23 mouse cellular contexts compared by ENCODE assay signal in genomic region chr13:40711661-40712525, GRCm38 (mm10). TPM values are rescaled to one million over a fixed set of nuclear protein-coding genes. Genes with fewer than 3 reads are reported as not detected.
A peak's percentile ranks its signal among the peaks of the same experiment; 100 is the strongest.
DNase-seq lines count a peak whose midpoint lies in the region; ATAC-seq lines count a peak whose summit lies in the region.
"Had no signal": no experiment of that assay in that cellular context is flagged by ENCODE, and none has a peak within 500 bp of the region (broad histone marks: within the 10 kb centered on the region; RNA-seq: fewer than 3 reads in every experiment).

No protein-coding gene starts in this region.

- H3K4me2 ChIP-seq in forebrain, embryonic 14.5 days (ENCODE audit: low read length) = no peak overlapping the region
- no peak overlapping the region for H3K4me2 ChIP-seq in forebrain, embryonic 12.5 days
- no peak overlapping the region for H3K4me2 ChIP-seq in midbrain, embryonic 11.5 days
- H3K4me2 ChIP-seq in midbrain, embryonic 16.5 days (ENCODE audit: low read length) = no peak overlapping the region
- H3K4me2 ChIP-seq in forebrain, embryonic 16.5 days (ENCODE audit: low read length) = no peak overlapping the region
- H3K4me2 ChIP-seq: embryonic facial prominence, embryonic 12.5 days; hindbrain, embryonic 15.5 days; limb, embryonic 15.5 days had no signal

- no peak overlapping the region for H3K27ac ChIP-seq in forebrain, embryonic 14.5 days (ENCODE audit: low read depth, low read length)
- H3K27ac ChIP-seq in forebrain, embryonic 12.5 days = no peak overlapping the region
- no peak overlapping the region for H3K27ac ChIP-seq in midbrain, embryonic 11.5 days (ENCODE audit: low read depth, low read length)
- H3K27ac ChIP-seq in midbrain, embryonic 16.5 days (ENCODE audit: low read length) = no peak overlapping the region
- H3K27ac ChIP-seq in forebrain, embryonic 16.5 days (ENCODE audit: low read length) = no peak overlapping the region
- H3K27ac ChIP-seq: embryonic facial prominence, embryonic 12.5 days; hindbrain, embryonic 15.5 days; kidney, postnatal 0 days; limb, embryonic 15.5 days had no signal

- 0% methylated on average over 7 of the region's 7 CpGs for WGBS in forebrain, embryonic 14.5 days
- 2% methylated on average over 7 of the region's 7 CpGs for WGBS in forebrain, embryonic 12.5 days
- 2% methylated on average over 7 of the region's 7 CpGs for WGBS in midbrain, embryonic 11.5 days
- WGBS in midbrain, embryonic 16.5 days = 2% methylated on average over 7 of the region's 7 CpGs
- WGBS in forebrain, embryonic 16.5 days = under 1% methylated on average over 7 of the region's 7 CpGs

- H3K9me3 ChIP-seq in forebrain, embryonic 14.5 days (replicated peaks; ENCODE audit: control insufficient read depth, low read length) = no peaks in the 10 kb centered on the region
- H3K9me3 ChIP-seq in forebrain, embryonic 12.5 days = no peaks in the 10 kb centered on the region
- H3K9me3 ChIP-seq in midbrain, embryonic 11.5 days (ENCODE audit: control insufficient read depth, low read length) = no peaks in the 10 kb centered on the region
- H3K9me3 ChIP-seq in midbrain, embryonic 16.5 days (replicated peaks; ENCODE audit: control insufficient read depth, low read length, poor library complexity, severe bottlenecking) = no peaks in the 10 kb centered on the region
- H3K9me3 ChIP-seq in forebrain, embryonic 16.5 days (ENCODE audit: control insufficient read depth, low read length) = no peaks in the 10 kb centered on the region
- H3K9me3 ChIP-seq: embryonic facial prominence, embryonic 12.5 days; hindbrain, embryonic 15.5 days; limb, embryonic 15.5 days had no signal

- peak; percentile 45 for ATAC-seq in forebrain, embryonic 14.5 days
- no peak for ATAC-seq in forebrain, embryonic 12.5 days (ENCODE audit: low FRiP score)
- ATAC-seq in midbrain, embryonic 11.5 days (ENCODE audit: low FRiP score) = no peak
- no peak for ATAC-seq in midbrain, embryonic 16.5 days
- peak; percentile 41; the same call in 1 of the 2 replicates for ATAC-seq in forebrain, embryonic 16.5 days
- ATAC-seq: intestine, postnatal 0 days; lung, postnatal 0 days had no signal

- peak; percentile 72 for DNase-seq in forebrain, embryonic 14.5 days (ENCODE audit: low spot score)
- DNase-seq in midbrain, embryonic 11.5 days (ENCODE audit: low spot score, missing footprints) = peak; percentile 91
- peak; percentile 80 for DNase-seq in retina, postnatal 1 day
- DNase-seq in liver = no peak
- DNase-seq: adrenal gland, postnatal 36 days; B cell, adult 2 months; cerebellum, adult 18-20 months; cerebellum, postnatal 36 days; gastrocnemius, postnatal 14 days; layer of hippocampus, postnatal 36 days; thymus, adult 2 months had no signal

- H3K27me3 ChIP-seq in forebrain, embryonic 14.5 days (replicated peaks; ENCODE audit: control insufficient read depth, insufficient read depth, low read length) = peaks cover 84% of the 10 kb centered on the region
- peaks cover 88% of the 10 kb centered on the region for H3K27me3 ChIP-seq in forebrain, embryonic 12.5 days
- H3K27me3 ChIP-seq in midbrain, embryonic 11.5 days (ENCODE audit: control insufficient read depth, insufficient read depth, low read length) = peaks cover 94% of the 10 kb centered on the region
- H3K27me3 ChIP-seq in midbrain, embryonic 16.5 days (ENCODE audit: control insufficient read depth, insufficient read depth, low read depth, low read length) = peaks cover 55% of the 10 kb centered on the region
- H3K27me3 ChIP-seq in forebrain, embryonic 16.5 days (replicated peaks; ENCODE audit: control insufficient read depth, insufficient read depth, low read length) = peaks cover 73% of the 10 kb centered on the region

- H3K4me1 ChIP-seq in forebrain, embryonic 14.5 days (ENCODE audit: control insufficient read depth, insufficient read depth, low read length) = no peaks in the 10 kb centered on the region
- H3K4me1 ChIP-seq in forebrain, embryonic 12.5 days = peaks cover 13% of the 10 kb centered on the region
- 0 out of 2 replicates have a peak, but pooled peaks cover 2% of the 10 kb centered on the region for H3K4me1 ChIP-seq in midbrain, embryonic 11.5 days (ENCODE audit: control insufficient read depth, insufficient read depth, low read length)
- peaks cover 4% of the 10 kb centered on the region; the same call in 1 of the 2 replicates for H3K4me1 ChIP-seq in midbrain, embryonic 16.5 days (ENCODE audit: control insufficient read depth, insufficient read depth, low read length)
- peaks cover 8% of the 10 kb centered on the region for H3K4me1 ChIP-seq in forebrain, embryonic 16.5 days (replicated peaks; ENCODE audit: control insufficient read depth, insufficient read depth, low read length)

- H3K9ac ChIP-seq in forebrain, embryonic 14.5 days (ENCODE audit: low read length) = no peak overlapping the region
- no peak overlapping the region for H3K9ac ChIP-seq in forebrain, embryonic 12.5 days
- H3K9ac ChIP-seq in midbrain, embryonic 11.5 days (ENCODE audit: low read length) = no peak overlapping the region
- H3K9ac ChIP-seq in midbrain, embryonic 16.5 days (ENCODE audit: low read depth, low read length) = no peak overlapping the region
- H3K9ac ChIP-seq in forebrain, embryonic 16.5 days (replicated peaks; ENCODE audit: low read depth, low read length) = no peak overlapping the region
- H3K9ac ChIP-seq: embryonic facial prominence, embryonic 12.5 days; hindbrain, embryonic 15.5 days; limb, embryonic 15.5 days had no signal

- H3K36me3 ChIP-seq in forebrain, embryonic 14.5 days (ENCODE audit: control insufficient read depth, insufficient read depth, low read length) = no peaks in the 10 kb centered on the region
- H3K36me3 ChIP-seq in forebrain, embryonic 12.5 days (replicated peaks) = no peaks in the 10 kb centered on the region
- H3K36me3 ChIP-seq in midbrain, embryonic 11.5 days (ENCODE audit: control insufficient read depth, insufficient read depth, low read length) = no peaks in the 10 kb centered on the region
- H3K36me3 ChIP-seq in midbrain, embryonic 16.5 days (ENCODE audit: control insufficient read depth, insufficient read depth, low read length) = no peaks in the 10 kb centered on the region
- H3K36me3 ChIP-seq in forebrain, embryonic 16.5 days (ENCODE audit: control insufficient read depth, insufficient read depth) = no peaks in the 10 kb centered on the region
- H3K36me3 ChIP-seq: embryonic facial prominence, embryonic 12.5 days; hindbrain, embryonic 15.5 days; limb, embryonic 15.5 days had no signal

- H3K4me3 ChIP-seq in forebrain, embryonic 14.5 days (ENCODE audit: low read depth, low read length) = no peak overlapping the region
- no peak overlapping the region for H3K4me3 ChIP-seq in forebrain, embryonic 12.5 days (replicated peaks)
- H3K4me3 ChIP-seq in midbrain, embryonic 11.5 days (ENCODE audit: low read depth, low read length) = no peak overlapping the region
- H3K4me3 ChIP-seq in midbrain, embryonic 16.5 days (ENCODE audit: low read depth, low read length) = no peak overlapping the region
- H3K4me3 ChIP-seq in forebrain, embryonic 16.5 days (replicated peaks; ENCODE audit: low read length) = no peak overlapping the region
- H3K4me3 ChIP-seq: embryonic facial prominence, embryonic 12.5 days; erythroblast, embryonic 14.5 days; hindbrain, embryonic 15.5 days; limb, embryonic 15.5 days had no signal

RNA-seq across cellular contexts. Expression of gene Tfap2a, which starts 26.3 kb away (rescaled TPM):
- 0.20 and 0.41 TPM in 2 replicates for polyA plus RNA-seq in forebrain, embryonic 14.5 days (2014; fragmentation: Nextera tagmentation; extraction: Ambion mirVana)
- polyA plus RNA-seq in forebrain, embryonic 12.5 days (2016; fragmentation: Nextera tagmentation; extraction: Ambion mirVana) = 1.6 and 2.0 TPM in 2 replicates
- 3.0 and 4.7 TPM in 2 replicates for polyA plus RNA-seq in midbrain, embryonic 11.5 days (2014; fragmentation: Nextera tagmentation; extraction: Ambion mirVana)
- 2.3 and 2.8 TPM in 2 replicates for polyA plus RNA-seq in midbrain, embryonic 16.5 days (2015; fragmentation: Nextera tagmentation; extraction: Ambion mirVana)
- 0.41 and 0.55 TPM in 2 replicates for polyA plus RNA-seq in forebrain, embryonic 16.5 days (2015; fragmentation: Nextera tagmentation; extraction: Ambion mirVana)
- polyA plus RNA-seq: erythroblast, embryonic 14.5 days; heart, postnatal 0 days; liver, embryonic 16.5 days had no signal

Comparison
In these comparisons a context has a peak if more than half of its experiments do, and no peak if none do; other contexts are left out.
1. ATAC-seq: peak in forebrain, embryonic 14.5 days (single experiment) and forebrain, embryonic 16.5 days (single experiment); none in forebrain, embryonic 12.5 days (single experiment), midbrain, embryonic 11.5 days (single experiment) and midbrain, embryonic 16.5 days (single experiment).